Mouse (Mus musculus) spleen, postnatal 14 days (tissue): ENCODE data around the gene Clnk.
"Not testable (repeated sequence)": the region's sequence is repeated elsewhere in the genome, so short reads cannot be mapped to it uniquely, and the experiment has no call there.

Experiments
- DNase-seq, 2 experiments: peaks; one replicate each; pipeline ENCODE4 v3.0.0; 2021 to 2022; ENCODE audit warnings: low spot score in 2 of 2

Clnk gene

GRCm38 (mm10) chr5:38876622-38877021, at the start of gene Clnk:
Gene Clnk (minus strand): TSS chr5:38876812.
- no peak for DNase-seq

GRCm38 (mm10) chr5:38905271-38905670, 28.7 kb upstream of the Clnk start:
- no peak for DNase-seq

- DNase-seq: no peak
These were observed 28.0 kb upstream of the Clnk start for GRCm38 (mm10) chr5:38904528-38905044.

- DNase-seq: no peak
These were observed 26.3 kb upstream of the Clnk start for GRCm38 (mm10) chr5:38902889-38903288.

GRCm38 (mm10) chr5:38899051-38899450, 22.4 kb upstream of the Clnk start:
- no peak for DNase-seq

- no peak for DNase-seq
These were observed 12.0 kb upstream of the Clnk start for GRCm38 (mm10) chr5:38888646-38889045.

GRCm38 (mm10) chr5:38886623-38887275, 10.1 kb upstream of the Clnk start:
- DNase-seq: no peak

- not testable (repeated sequence) for DNase-seq
These were observed 6.0 kb upstream of the Clnk start for GRCm38 (mm10) chr5:38882635-38883034.

GRCm38 (mm10) chr5:38881728-38882620, 5.4 kb upstream of the Clnk start:
- no peak for DNase-seq

- no peak for DNase-seq
These were observed 4.8 kb upstream of the Clnk start for GRCm38 (mm10) chr5:38881416-38881727.

- DNase-seq: no peak
These were observed 3.5 kb upstream of the Clnk start for GRCm38 (mm10) chr5:38879989-38880706.

- DNase-seq: no peak
These were observed 1.2 kb downstream of the Clnk start for GRCm38 (mm10) chr5:38875403-38875802.

GRCm38 (mm10) chr5:38874931-38875330, 1.7 kb downstream of the Clnk start:
- no peak for DNase-seq

GRCm38 (mm10) chr5:38872906-38873305, 3.7 kb downstream of the Clnk start:
- no peak for DNase-seq

- no peak for DNase-seq
These were observed 5.0 kb downstream of the Clnk start for GRCm38 (mm10) chr5:38871591-38871990.

- DNase-seq: no peak
These were observed 6.1 kb downstream of the Clnk start for GRCm38 (mm10) chr5:38870485-38870884.

- DNase-seq: no peak
These were observed 6.6 kb downstream of the Clnk start for GRCm38 (mm10) chr5:38869976-38870375.

GRCm38 (mm10) chr5:38864624-38865023, 12.0 kb downstream of the Clnk start:
- DNase-seq: no peak

- no peak for DNase-seq
These were observed 13.6 kb downstream of the Clnk start for GRCm38 (mm10) chr5:38863029-38863428.

- no peak for DNase-seq
These were observed 14.2 kb downstream of the Clnk start for GRCm38 (mm10) chr5:38862288-38862985.

- no peak for DNase-seq
These were observed 18.4 kb downstream of the Clnk start for GRCm38 (mm10) chr5:38858015-38858721.
